15 mouse cellular contexts compared by ENCODE assay signal in genomic region chr1:59573843-59574242, GRCm38 (mm10). TPM values are rescaled to one million over a fixed set of nuclear protein-coding genes. Genes with fewer than 3 reads are reported as not detected.
DNase-seq lines count a peak whose midpoint lies in the region; ATAC-seq lines count a peak whose summit lies in the region.
"Had no signal": no experiment of that assay in that cellular context is flagged by ENCODE, and none has a peak within 500 bp of the region (broad histone marks: within the 10 kb centered on the region; RNA-seq: fewer than 3 reads in every experiment).

No protein-coding gene starts in this region.

- no peak for DNase-seq in neural tube, embryonic 10.5 days (ENCODE audit: extremely low spot score, low spot score)
- DNase-seq in forebrain, embryonic 14.5 days (ENCODE audit: low spot score), result no peak
- no peak for DNase-seq in limb, embryonic 10.5 days (ENCODE audit: low spot score)
- no peak for DNase-seq in liver
- DNase-seq in right cerebral cortex, postnatal 10 days (ENCODE audit: low spot score in 2 of 2), result no peak
- DNase-seq: adrenal gland, postnatal 10 days; heart, adult 11 months; heart, postnatal 10 days; kidney, adult 11 months; lung, adult 18-20 months; thymus, postnatal 36 days had no signal

- WGBS in neural tube, embryonic 12.5 days, result 68% methylated on average over 3 of the region's 3 CpGs
- 59% methylated on average over 3 of the region's 3 CpGs for WGBS in forebrain, embryonic 14.5 days
- 79% methylated on average over 3 of the region's 3 CpGs for WGBS in limb, embryonic 10.5 days

- no peaks in the 10 kb centered on the region for H3K27me3 ChIP-seq in neural tube, embryonic 12.5 days (replicated peaks)
- H3K27me3 ChIP-seq in forebrain, embryonic 14.5 days (replicated peaks; ENCODE audit: control insufficient read depth, insufficient read depth, low read length), result no peaks in the 10 kb centered on the region
- H3K27me3 ChIP-seq in limb, embryonic 10.5 days (ENCODE audit: low read depth, poor library complexity, severe bottlenecking), result no peaks in the 10 kb centered on the region
- H3K27me3 ChIP-seq: limb, embryonic 12.5 days had no signal

- peak; percentile 31; the same call in 1 of the 2 replicates for ATAC-seq in neural tube, embryonic 12.5 days (ENCODE audit: low FRiP score, low read depth)
- ATAC-seq in forebrain, embryonic 14.5 days, result peak; percentile 18; the same call in 1 of the 2 replicates
- ATAC-seq in frontal cortex, adult (ENCODE audit: low TSS enrichment), result no peak

- peak overlapping the region; percentile 55 for H3K4me2 ChIP-seq in neural tube, embryonic 12.5 days (replicated peaks)
- peak overlapping the region; percentile 47; the same call in 1 of the 2 replicates for H3K4me2 ChIP-seq in forebrain, embryonic 14.5 days (ENCODE audit: low read length)

- H3K36me3 ChIP-seq in neural tube, embryonic 12.5 days, result no peaks in the 10 kb centered on the region
- no peaks in the 10 kb centered on the region for H3K36me3 ChIP-seq in forebrain, embryonic 14.5 days (ENCODE audit: control insufficient read depth, insufficient read depth, low read length)
- no peaks in the 10 kb centered on the region for H3K36me3 ChIP-seq in limb, embryonic 10.5 days
- H3K36me3 ChIP-seq: limb, embryonic 12.5 days had no signal

- H3K9me3 ChIP-seq in neural tube, embryonic 12.5 days, result no peaks in the 10 kb centered on the region
- H3K9me3 ChIP-seq in forebrain, embryonic 14.5 days (replicated peaks; ENCODE audit: control insufficient read depth, low read length), result no peaks in the 10 kb centered on the region
- H3K9me3 ChIP-seq in limb, embryonic 10.5 days (replicated peaks), result no peaks in the 10 kb centered on the region
- H3K9me3 ChIP-seq: limb, embryonic 12.5 days had no signal

- H3K9ac ChIP-seq in neural tube, embryonic 12.5 days, result no peak overlapping the region
- no peak overlapping the region for H3K9ac ChIP-seq in forebrain, embryonic 14.5 days (ENCODE audit: low read length)

- H3K4me1 ChIP-seq in neural tube, embryonic 12.5 days, result peaks cover 15% of the 10 kb centered on the region
- H3K4me1 ChIP-seq in forebrain, embryonic 14.5 days (ENCODE audit: control insufficient read depth, insufficient read depth, low read length), result peaks cover 6% of the 10 kb centered on the region
- peaks cover 31% of the 10 kb centered on the region for H3K4me1 ChIP-seq in limb, embryonic 10.5 days

- H3K4me3 ChIP-seq in neural tube, embryonic 12.5 days, result no peak overlapping the region
- H3K4me3 ChIP-seq in forebrain, embryonic 14.5 days (ENCODE audit: low read depth, low read length), result no peak overlapping the region
- H3K4me3 ChIP-seq in limb, embryonic 10.5 days, result no peak overlapping the region
- H3K4me3 ChIP-seq: myocyte had no signal

- H3K27ac ChIP-seq in neural tube, embryonic 12.5 days, result 0 out of 2 replicates have a peak overlapping the region, but pooled peaks have one; percentile 42
- peak overlapping the region; percentile 78 for H3K27ac ChIP-seq in forebrain, embryonic 14.5 days (ENCODE audit: low read depth, low read length)
- peak overlapping the region; percentile 74; the same call in 1 of the 2 replicates for H3K27ac ChIP-seq in limb, embryonic 10.5 days
- H3K27ac ChIP-seq: limb, embryonic 12.5 days had no signal

RNA-seq across cellular contexts. Expression of gene Gm973, which starts 57.8 kb away (rescaled TPM):
- 3.5 and 5.0 TPM in 2 replicates for polyA plus RNA-seq in neural tube, embryonic 12.5 days (2016; fragmentation: Nextera tagmentation; extraction: Ambion mirVana)
- polyA plus RNA-seq in forebrain, embryonic 14.5 days (2014; fragmentation: Nextera tagmentation; extraction: Ambion mirVana), result 5.5 and 6.2 TPM in 2 replicates
- 0.18 and 0.55 TPM in 2 replicates for polyA plus RNA-seq in limb, embryonic 10.5 days (2016; fragmentation: Nextera tagmentation; extraction: Ambion mirVana)
- polyA plus RNA-seq: myocyte had no signal
